Mouse (Mus musculus): ENCODE data around the gene Lpin3. TPM values are rescaled to one million over a fixed set of nuclear protein-coding genes. Genes with fewer than 3 reads are reported as not detected.

Lpin3 gene
- total and polyA plus RNA-seq, 2 experiments from 2014 or later, result 0.60 to 1.4 TPM

- no peak overlapping the region for H3K9ac ChIP-seq (replicated peaks; ENCODE audit: low read length)
- no peaks in the 10 kb centered on the region for H3K9me3 ChIP-seq (ENCODE audit: low read length)
- no peak overlapping the region for H3K27ac ChIP-seq
- no peaks in the 10 kb centered on the region for H3K4me1 ChIP-seq (ENCODE audit: insufficient read depth, low read length)
- no peak overlapping the region for H3K4me3 ChIP-seq (ENCODE audit: low read length)
- TF ChIP-seq CTCF (IDR thresholded peaks at IDR 0.05; ENCODE audit: low read depth), result no peak
- peaks cover 10% of the 10 kb centered on the region; the same call in 1 of the 2 replicates for H3K27me3 ChIP-seq (ENCODE audit: insufficient read depth, low read length)
- ATAC-seq (0 out of 2 replicates have a peak, but pooled peaks have one; percentile 35), DNase-seq (ENCODE audit: low spot score) (peak; percentile 36)
- no peaks in the 10 kb centered on the region for H3K36me3 ChIP-seq (ENCODE audit: insufficient read depth, low read length)
- WGBS, result 70% methylated on average over 5 of the region's 5 CpGs
- no peak overlapping the region for H3K4me2 ChIP-seq (ENCODE audit: low read depth, low read length)
Observed at GRCm38 (mm10) chr2:160906101-160906500, 25.6 kb downstream of the Lpin3 start.

GRCm38 (mm10) chr2:160908607-160909006, 28.1 kb downstream of the Lpin3 start:
- no peak overlapping the region for H3K27ac ChIP-seq
- no peak for ATAC-seq
- H3K9me3 ChIP-seq (ENCODE audit: low read length), result no peaks in the 10 kb centered on the region
- WGBS, result 55% methylated on average over 18 of the region's 18 CpGs
- H3K4me1 ChIP-seq (ENCODE audit: insufficient read depth, low read length), result peaks cover 5% of the 10 kb centered on the region
- no peak overlapping the region for H3K4me2 ChIP-seq (ENCODE audit: low read depth, low read length)
- no peaks in the 10 kb centered on the region for H3K36me3 ChIP-seq (ENCODE audit: insufficient read depth, low read length)
- TF ChIP-seq CTCF (IDR thresholded peaks at IDR 0.05; ENCODE audit: low read depth), result no peak
- no peak overlapping the region for H3K4me3 ChIP-seq (ENCODE audit: low read length)
- peaks cover 26% of the 10 kb centered on the region; the same call in 1 of the 2 replicates for H3K27me3 ChIP-seq (ENCODE audit: insufficient read depth, low read length)
- no peak overlapping the region for H3K9ac ChIP-seq (replicated peaks; ENCODE audit: low read length)
- DNase-seq (ENCODE audit: low spot score), result no peak

- H3K9me3 ChIP-seq (ENCODE audit: low read length), result no peaks in the 10 kb centered on the region
- H3K9ac ChIP-seq (replicated peaks; ENCODE audit: low read length), result no peak overlapping the region
- DNase-seq (ENCODE audit: low spot score), result no peak
- 88% methylated on average over 5 of the region's 5 CpGs for WGBS
- H3K27ac ChIP-seq, result no peak overlapping the region
- no peak overlapping the region for H3K4me3 ChIP-seq (ENCODE audit: low read length)
- TF ChIP-seq CTCF (IDR thresholded peaks at IDR 0.05; ENCODE audit: low read depth), result no peak
- peaks cover 26% of the 10 kb centered on the region; the same call in 1 of the 2 replicates for H3K27me3 ChIP-seq (ENCODE audit: insufficient read depth, low read length)
- no peak overlapping the region for H3K4me2 ChIP-seq (ENCODE audit: low read depth, low read length)
- no peak for ATAC-seq
- H3K4me1 ChIP-seq (ENCODE audit: insufficient read depth, low read length), result peaks cover 5% of the 10 kb centered on the region
- no peaks in the 10 kb centered on the region for H3K36me3 ChIP-seq (ENCODE audit: insufficient read depth, low read length)
Observed at GRCm38 (mm10) chr2:160910633-160911032, 30.2 kb downstream of the Lpin3 start.

- Histone ChIP-seq H3K4me1 (ENCODE audit: insufficient read depth, low read length) (peaks cover 7% of the 10 kb centered on the region), H3K27me3 (ENCODE audit: insufficient read depth, low read length) (peaks cover 26% of the 10 kb centered on the region; the same call in 1 of the 2 replicates), H3K9ac (replicated peaks; ENCODE audit: low read length) (0 out of 2 replicates have a peak overlapping the region, but pooled peaks have one; percentile 17), H3K36me3 (ENCODE audit: insufficient read depth, low read length) (no peaks in the 10 kb centered on the region), H3K27ac (no peak overlapping the region), H3K9me3 (ENCODE audit: low read length) (no peaks in the 10 kb centered on the region), H3K4me2 (ENCODE audit: low read depth, low read length) (peak overlapping the region; percentile 65), H3K4me3 (ENCODE audit: low read length) (peak overlapping the region; percentile 38)
- DNase-seq (ENCODE audit: low spot score) (peak; percentile 12), ATAC-seq (peak; percentile 50; the same call in 1 of the 2 replicates)
- WGBS, result 1% methylated on average over 55 of the region's 64 CpGs
- TF ChIP-seq CTCF (IDR thresholded peaks at IDR 0.05; ENCODE audit: low read depth), result no peak
Observed at GRCm38 (mm10) chr2:160911558-160912201, 31.2 kb downstream of the Lpin3 start.

- Histone ChIP-seq H3K4me3 (ENCODE audit: low read length) (peak within 1 kb of the TSS; percentile 38), H3K36me3 (ENCODE audit: insufficient read depth, low read length) (no peaks in the 10 kb centered on the region), H3K9ac (replicated peaks; ENCODE audit: low read length) (0 out of 2 replicates have a peak within 1 kb of the TSS, but pooled peaks have one; percentile 17), H3K27ac (no peak within 1 kb of the TSS), H3K27me3 (ENCODE audit: insufficient read depth, low read length) (peaks cover 26% of the 10 kb centered on the region; the same call in 1 of the 2 replicates), H3K9me3 (ENCODE audit: low read length) (no peaks in the 10 kb centered on the region), H3K4me1 (ENCODE audit: insufficient read depth, low read length) (peaks cover 7% of the 10 kb centered on the region), H3K4me2 (ENCODE audit: low read depth, low read length) (peak within 1 kb of the TSS; percentile 65)
- 2% methylated on average over 44 of the region's 46 CpGs for WGBS
- ATAC-seq (peak; percentile 27; the same call in 1 of the 2 replicates), DNase-seq (ENCODE audit: low spot score) (peak; percentile 23)
- no peak for TF ChIP-seq CTCF (IDR thresholded peaks at IDR 0.05; ENCODE audit: low read depth)
Observed at GRCm38 (mm10) chr2:160912231-160912671, 31.8 kb downstream of the Lpin3 start, which contains the start of gene Emilin3. Gene Emilin3, minus strand, starts transcription at chr2:160912328.

GRCm38 (mm10) chr2:160914656-160915055, 34.2 kb downstream of the Lpin3 start:
- ATAC-seq (no peak), DNase-seq (ENCODE audit: low spot score) (no peak)
- H3K9ac ChIP-seq (replicated peaks; ENCODE audit: low read length), result no peak overlapping the region
- H3K27ac ChIP-seq, result no peak overlapping the region
- peaks cover 26% of the 10 kb centered on the region; the same call in 1 of the 2 replicates for H3K27me3 ChIP-seq (ENCODE audit: insufficient read depth, low read length)
- H3K4me3 ChIP-seq (ENCODE audit: low read length), result no peak overlapping the region
- H3K4me2 ChIP-seq (ENCODE audit: low read depth, low read length), result no peak overlapping the region
- 80% methylated on average over 9 of the region's 9 CpGs for WGBS
- TF ChIP-seq CTCF (IDR thresholded peaks at IDR 0.05; ENCODE audit: low read depth), result no peak
- no peaks in the 10 kb centered on the region for H3K9me3 ChIP-seq (ENCODE audit: low read length)
- H3K36me3 ChIP-seq (ENCODE audit: insufficient read depth, low read length), result no peaks in the 10 kb centered on the region
- peaks cover 7% of the 10 kb centered on the region for H3K4me1 ChIP-seq (ENCODE audit: insufficient read depth, low read length)

All from hindbrain, postnatal 0 days (tissue).